Mouse (Mus musculus) layer of hippocampus, postnatal 14 days (tissue): Measurements from ENCODE around the gene C1rl. TPM values are rescaled to one million over a fixed set of nuclear protein-coding genes. Genes with fewer than 3 reads are reported as not detected.

Experiments used
- total RNA-seq, 2 experiments: library from RNA; stranded (reverse); gene quantifications; 2 replicates each; pipeline ENCODE4 v1.2.3; 2021

C1rl gene
- total RNA-seq, 2 experiments from 2014 or later: 0.12 to 0.28 TPM

Other genes with a start within 250 kb of the C1rl start
- gene Cd163, start 188.5 kb upstream of the C1rl start, total RNA-seq: 1 to 10 TPM; 3.7 to 3.9 TPM
- 10 to 100 TPM; 61.7 to 66.1 TPM for gene Pex5, start 78.0 kb upstream of the C1rl start, total RNA-seq
- gene Clstn3, start 28.3 kb upstream of the C1rl start, total RNA-seq: 100 to 1,000 TPM; 283 to 312 TPM
- gene C1ra, start 19.3 kb downstream of the C1rl start, total RNA-seq: 1 to 10 TPM in 1 of 2 experiments, under 1 TPM in 1; 0.91 to 1.3 TPM
- gene C1s1, start 49.2 kb downstream of the C1rl start, total RNA-seq: 1 to 10 TPM; 1.7 to 2.2 TPM
- gene C1rb, start 77.2 kb downstream of the C1rl start, total RNA-seq: not detected
- under 1 TPM; 0.23 to 0.29 TPM for gene C1s2, start 143.0 kb downstream of the C1rl start, total RNA-seq
- gene Lpcat3, start 169.9 kb downstream of the C1rl start, total RNA-seq: 10 to 100 TPM; 42.3 to 45.3 TPM
- gene Emg1, start 219.1 kb downstream of the C1rl start, total RNA-seq: 10 to 100 TPM; 50.7 to 51.1 TPM
- gene Phb2, start 219.2 kb downstream of the C1rl start, total RNA-seq: 100 to 1,000 TPM; 138 to 141 TPM
- 1 to 10 TPM; 3.8 to 5.7 TPM for gene Ptpn6, start 245.6 kb downstream of the C1rl start, total RNA-seq
- 100 to 1,000 TPM; 297 to 325 TPM for gene Grcc10, start 248.3 kb downstream of the C1rl start, total RNA-seq